39 mouse cellular contexts compared by ENCODE assay signal in the genomic region with DNA sequence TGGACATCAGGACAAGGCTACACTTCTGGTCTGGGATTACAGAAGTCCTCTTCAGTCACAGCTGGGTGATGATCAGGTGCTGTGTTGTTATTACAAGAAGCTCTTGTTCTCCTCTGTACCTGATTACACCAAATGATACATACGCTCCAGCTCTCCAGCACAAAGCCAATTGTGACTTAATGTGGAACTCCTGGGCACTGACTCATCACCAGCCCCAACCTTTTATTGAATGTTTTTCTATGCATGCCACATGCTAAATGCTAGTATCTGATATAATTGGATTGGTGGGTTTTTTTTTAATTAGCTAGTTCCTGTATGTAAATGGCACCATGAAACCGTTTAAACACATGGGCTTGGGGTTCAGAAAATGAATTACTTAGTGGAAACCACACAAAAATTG. TPM values are rescaled to one million over a fixed set of nuclear protein-coding genes. Genes with fewer than 3 reads are reported as not detected.
"Had no signal": no experiment of that assay in that cellular context is flagged by ENCODE, and none has a peak within 500 bp of the region (broad histone marks: within the 10 kb centered on the region; RNA-seq: fewer than 3 reads in every experiment).

A gene (minus strand): TSS at position 101 of the 400 bp plus-strand sequence.

- H3K27ac ChIP-seq: gastrocnemius, adult 2 months; heart, embryonic 10.5 days; hindbrain, embryonic 13.5 days; hindbrain, embryonic 15.5 days; intestine, embryonic 15.5 days; layer of hippocampus, adult 2 months; left cerebral cortex, adult 2 months; limb, embryonic 10.5 days; limb, embryonic 12.5 days; liver, embryonic 13.5 days had no signal

- DNase-seq: gastrocnemius, adult 2 months; gastrocnemius, postnatal 10 days; gastrocnemius, postnatal 25 days; heart, adult 18-20 months; heart, postnatal 10 days; heart, postnatal 4 days; kidney, adult 18-20 months; kidney, adult 8-10 months; kidney, postnatal 10 days; kidney, postnatal 25 days; kidney, postnatal 4 days; liver; liver, embryonic 13.5 days had no signal

- H3K9ac ChIP-seq: heart, embryonic 12.5 days; hindbrain, embryonic 13.5 days; hindbrain, embryonic 15.5 days; intestine, embryonic 15.5 days; limb, embryonic 12.5 days; liver, embryonic 13.5 days had no signal

- ATAC-seq: inflammation-experienced regulatory T-cells, adult 6 months; intestine, embryonic 15.5 days; intestine, postnatal 0 days had no signal

- H3K27me3 ChIP-seq: heart, embryonic 12.5 days; hindbrain, embryonic 13.5 days; hindbrain, embryonic 15.5 days; intestine, embryonic 15.5 days; limb, embryonic 12.5 days; liver, embryonic 13.5 days had no signal

- H3K9me3 ChIP-seq: heart, embryonic 10.5 days; heart, embryonic 12.5 days; hindbrain, embryonic 13.5 days; hindbrain, embryonic 15.5 days; intestine, embryonic 15.5 days; limb, embryonic 10.5 days; limb, embryonic 12.5 days had no signal

- H3K4me1 ChIP-seq: heart, embryonic 10.5 days; heart, embryonic 12.5 days; hindbrain, embryonic 13.5 days; hindbrain, embryonic 15.5 days; intestine, embryonic 15.5 days; limb, embryonic 10.5 days; limb, embryonic 12.5 days; liver, embryonic 13.5 days had no signal

- H3K36me3 ChIP-seq: heart, embryonic 10.5 days; heart, embryonic 12.5 days; hindbrain, embryonic 13.5 days; hindbrain, embryonic 15.5 days; intestine, embryonic 15.5 days; limb, embryonic 10.5 days; limb, embryonic 12.5 days; liver, embryonic 13.5 days had no signal

- H3K4me3 ChIP-seq: gastrocnemius, adult 2 months; heart, embryonic 10.5 days; heart, embryonic 12.5 days; hindbrain, embryonic 13.5 days; hindbrain, embryonic 15.5 days; intestine, embryonic 15.5 days; layer of hippocampus, adult 2 months; left cerebral cortex, adult 2 months; limb, embryonic 10.5 days; limb, embryonic 12.5 days; liver, embryonic 13.5 days had no signal

RNA-seq across cellular contexts. Expression of the gene that starts here (rescaled TPM):
- total RNA-seq: gastrocnemius, adult 2 months; gastrocnemius, postnatal 10 days; gastrocnemius, postnatal 25 days; gastrocnemius, postnatal 4 days; granulocyte monocyte progenitor cell, adult 5-6 weeks; heart, adult 18-20 months; heart, adult 8-10 months; heart, postnatal 10 days; heart, postnatal 25 days; heart, postnatal 4 days; layer of hippocampus, adult 2 months; layer of hippocampus, postnatal 10 days; layer of hippocampus, postnatal 25 days; left cerebral cortex, adult 2 months; left cerebral cortex, postnatal 14 days; left cerebral cortex, postnatal 36 days had no signal
- polyA plus RNA-seq: heart, embryonic 10.5 days; heart, embryonic 12.5 days; heart, embryonic 14.5 days; heart, embryonic 16.5 days; hindbrain, embryonic 11.5 days; hindbrain, embryonic 13.5 days; hindbrain, embryonic 15.5 days; inflammation-experienced regulatory T-cells, adult 6 months; intestine, embryonic 15.5 days; intestine, postnatal 0 days; kidney, embryonic 14.5 days; kidney, embryonic 16.5 days; limb, embryonic 10.5 days; limb, embryonic 12.5 days; limb, embryonic 14.5 days; liver, embryonic 11.5 days; liver, embryonic 13.5 days had no signal
